Mouse (Mus musculus): ENCODE results near the gene Itsn1. TPM values are rescaled to one million over a fixed set of nuclear protein-coding genes. Genes with fewer than 3 reads are reported as not detected.

Itsn1 gene
- polyA plus RNA-seq, 1 experiment from 2014 or later, result 61.2 TPM

DNA sequence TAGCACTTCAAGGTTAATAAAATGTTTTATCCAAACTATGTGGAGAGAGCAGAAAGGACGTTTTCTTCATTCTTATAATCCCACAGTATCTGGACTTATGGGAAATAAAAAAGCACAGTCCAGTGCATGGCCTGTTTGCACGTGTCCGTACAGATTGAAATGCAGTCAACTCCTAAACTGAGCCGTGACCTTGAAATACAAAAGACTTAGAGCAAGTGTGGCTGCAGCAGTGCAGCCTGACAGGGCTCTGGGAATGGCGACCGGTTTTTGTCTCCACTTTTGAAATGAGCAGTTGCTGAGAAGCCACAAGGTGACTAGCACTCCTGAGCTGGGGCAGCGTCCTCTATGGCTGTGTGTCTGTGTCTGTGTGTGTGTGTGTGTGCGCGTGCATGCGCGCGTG is 124.1 kb downstream of the Itsn1 start:
- H3K9ac ChIP-seq (ENCODE audit: low read length), result no peak overlapping the region
- peaks cover 9% of the 10 kb centered on the region for H3K36me3 ChIP-seq (ENCODE audit: control insufficient read depth, insufficient read depth, low read length)
- H3K27me3 ChIP-seq (ENCODE audit: control insufficient read depth, insufficient read depth, low read length), result no peaks in the 10 kb centered on the region
- no peak overlapping the region for H3K4me2 ChIP-seq (ENCODE audit: low read depth)
- H3K9me3 ChIP-seq (ENCODE audit: control insufficient read depth, low read length), result no peaks in the 10 kb centered on the region
- H3K4me1 ChIP-seq (ENCODE audit: control insufficient read depth, insufficient read depth, low read length), result no peaks in the 10 kb centered on the region
- H3K4me3 ChIP-seq (ENCODE audit: low read depth, low read length), result no peak overlapping the region
- 92% methylated on average over 12 of the region's 12 CpGs for WGBS
- ATAC-seq (ENCODE audit: insufficient read depth, low FRiP score, low TSS enrichment), result no peak
- no peak for DNase-seq (ENCODE audit: low spot score)
- no peak overlapping the region for H3K27ac ChIP-seq (ENCODE audit: low read depth, low read length)

DNA sequence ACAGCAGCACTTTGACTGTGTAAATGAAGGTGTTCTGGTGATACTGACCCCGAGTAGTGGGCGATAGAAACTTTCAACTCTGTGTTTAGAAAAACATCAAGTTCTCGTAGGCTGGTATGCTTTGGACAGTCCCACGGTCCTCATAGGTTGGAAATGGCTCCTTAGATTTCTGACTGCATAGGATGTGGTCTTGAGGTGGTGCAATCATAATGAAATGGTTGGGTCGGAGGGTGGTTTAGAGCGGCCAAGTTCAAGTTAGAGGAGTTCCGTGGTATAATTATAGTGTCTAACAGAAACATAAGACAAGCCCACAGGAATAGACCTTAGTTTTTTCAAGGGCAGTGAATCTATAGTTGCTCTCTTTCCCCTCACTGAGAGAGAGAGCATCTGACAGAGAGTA is 129.6 kb downstream of the Itsn1 start:
- H3K4me3 ChIP-seq (ENCODE audit: low read depth, low read length), result no peak overlapping the region
- ATAC-seq (ENCODE audit: insufficient read depth, low FRiP score, low TSS enrichment) (no peak), DNase-seq (ENCODE audit: low spot score) (no peak)
- H3K27me3 ChIP-seq (ENCODE audit: control insufficient read depth, insufficient read depth, low read length), result no peaks in the 10 kb centered on the region
- peaks cover 6% of the 10 kb centered on the region for H3K36me3 ChIP-seq (ENCODE audit: control insufficient read depth, insufficient read depth, low read length)
- peaks cover 3% of the 10 kb centered on the region; the same call in 1 of the 2 replicates for H3K4me1 ChIP-seq (ENCODE audit: control insufficient read depth, insufficient read depth, low read length)
- H3K27ac ChIP-seq (ENCODE audit: low read depth, low read length), result no peak overlapping the region
- H3K9ac ChIP-seq (ENCODE audit: low read length), result no peak overlapping the region
- H3K4me2 ChIP-seq (ENCODE audit: low read depth), result no peak overlapping the region
- 94% methylated on average over 7 of the region's 7 CpGs for WGBS
- H3K9me3 ChIP-seq (ENCODE audit: control insufficient read depth, low read length), result no peaks in the 10 kb centered on the region

DNA sequence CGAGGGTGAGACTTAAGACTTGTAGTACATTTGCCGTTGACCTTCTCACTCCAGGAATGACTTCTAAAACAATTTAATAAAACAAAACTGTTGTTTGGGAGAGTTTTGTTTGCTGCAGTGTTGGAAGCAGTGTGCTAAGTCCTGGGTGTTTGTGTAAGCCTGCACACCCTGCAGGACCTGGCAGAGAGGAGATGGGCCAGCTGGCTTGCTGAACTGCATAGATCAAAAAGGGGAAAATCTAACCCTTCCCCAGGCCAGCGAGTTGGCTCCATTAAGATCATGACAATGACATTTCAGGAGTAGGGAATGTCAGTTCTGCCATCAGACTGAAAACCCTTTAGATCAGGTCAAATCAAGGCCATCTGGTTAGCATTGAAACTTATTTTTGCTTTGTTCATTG is 130.1 kb downstream of the Itsn1 start:
- 93% methylated on average over 3 of the region's 3 CpGs for WGBS
- Histone ChIP-seq H3K4me2 (ENCODE audit: low read depth) (no peak overlapping the region), H3K36me3 (ENCODE audit: control insufficient read depth, insufficient read depth, low read length) (peaks cover 7% of the 10 kb centered on the region)

DNA sequence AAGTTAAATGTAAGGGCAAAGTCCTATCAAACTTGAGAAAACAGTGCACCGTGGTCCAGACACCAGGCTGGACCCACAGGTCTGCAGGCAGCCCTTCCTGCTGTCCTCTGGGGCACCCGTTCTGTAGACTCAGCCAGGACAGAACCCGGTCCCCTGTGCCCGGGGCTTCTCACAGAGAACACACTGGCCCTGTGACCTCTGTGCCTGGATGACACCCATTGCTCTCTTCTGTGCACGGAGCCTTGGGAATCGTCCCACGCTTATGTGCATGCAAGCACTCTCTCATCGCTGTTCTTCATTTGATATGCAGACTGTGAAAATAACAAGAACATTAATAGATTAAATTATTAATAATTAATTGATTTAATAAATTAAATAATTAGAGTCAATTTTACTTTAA is 130.9 kb downstream of the Itsn1 start:
- DNase-seq (ENCODE audit: low spot score) (no peak), ATAC-seq (ENCODE audit: insufficient read depth, low FRiP score, low TSS enrichment) (no peak)
- Histone ChIP-seq H3K4me3 (ENCODE audit: low read depth, low read length) (no peak overlapping the region), H3K9ac (ENCODE audit: low read length) (no peak overlapping the region), H3K27ac (ENCODE audit: low read depth, low read length) (no peak overlapping the region), H3K4me1 (ENCODE audit: control insufficient read depth, insufficient read depth, low read length) (peaks cover 3% of the 10 kb centered on the region; the same call in 1 of the 2 replicates), H3K4me2 (ENCODE audit: low read depth) (no peak overlapping the region), H3K36me3 (ENCODE audit: control insufficient read depth, insufficient read depth, low read length) (peaks cover 11% of the 10 kb centered on the region), H3K9me3 (ENCODE audit: control insufficient read depth, low read length) (no peaks in the 10 kb centered on the region), H3K27me3 (ENCODE audit: control insufficient read depth, insufficient read depth, low read length) (no peaks in the 10 kb centered on the region)
- 87% methylated on average over 8 of the region's 8 CpGs for WGBS

More for the DNA sequence above, 130.1 kb downstream of the Itsn1 start:
- Histone ChIP-seq H3K9ac (ENCODE audit: low read length) (no peak overlapping the region), H3K27ac (ENCODE audit: low read depth, low read length) (no peak overlapping the region), H3K4me1 (ENCODE audit: control insufficient read depth, insufficient read depth, low read length) (peaks cover 3% of the 10 kb centered on the region; the same call in 1 of the 2 replicates), H3K27me3 (ENCODE audit: control insufficient read depth, insufficient read depth, low read length) (no peaks in the 10 kb centered on the region), H3K4me3 (ENCODE audit: low read depth, low read length) (no peak overlapping the region), H3K9me3 (ENCODE audit: control insufficient read depth, low read length) (no peaks in the 10 kb centered on the region)
- no peak for DNase-seq (ENCODE audit: low spot score)
- ATAC-seq (ENCODE audit: insufficient read depth, low FRiP score, low TSS enrichment), result no peak

DNA sequence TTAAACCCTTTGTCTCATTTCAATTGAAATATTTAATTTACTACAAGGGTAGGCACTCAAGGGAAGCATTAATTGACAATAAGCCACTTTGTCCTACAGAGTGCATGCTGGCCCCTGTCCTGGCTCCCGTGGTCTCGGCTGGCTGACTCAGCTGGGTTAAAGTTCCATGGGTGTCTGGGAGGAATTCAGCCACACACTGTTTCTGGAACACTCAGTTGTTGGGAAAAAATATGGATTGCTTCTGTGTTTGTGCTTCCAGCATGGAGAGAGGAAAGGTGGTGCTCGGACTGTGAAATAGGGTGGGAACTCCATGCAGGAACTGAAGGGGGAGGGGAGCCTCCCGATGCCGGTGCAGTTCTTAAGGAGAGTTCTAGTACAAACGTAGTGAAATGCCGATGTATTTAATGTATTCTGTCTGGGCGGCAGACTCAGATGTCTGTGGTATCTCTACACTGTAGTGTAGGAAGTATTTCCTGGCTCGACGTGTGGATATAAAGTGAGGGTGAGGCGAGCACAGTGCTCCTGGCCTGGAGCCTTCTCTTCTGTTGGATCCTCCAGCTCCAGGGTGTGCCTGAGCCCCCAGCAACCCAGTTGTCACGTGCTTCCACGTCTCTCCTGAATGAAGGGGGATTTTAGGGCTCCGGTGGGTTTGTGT is 131.5 kb downstream of the Itsn1 start:
- H3K9me3 ChIP-seq (ENCODE audit: control insufficient read depth, low read length), result no peaks in the 10 kb centered on the region
- ATAC-seq (ENCODE audit: insufficient read depth, low FRiP score, low TSS enrichment), result no peak

DNA sequence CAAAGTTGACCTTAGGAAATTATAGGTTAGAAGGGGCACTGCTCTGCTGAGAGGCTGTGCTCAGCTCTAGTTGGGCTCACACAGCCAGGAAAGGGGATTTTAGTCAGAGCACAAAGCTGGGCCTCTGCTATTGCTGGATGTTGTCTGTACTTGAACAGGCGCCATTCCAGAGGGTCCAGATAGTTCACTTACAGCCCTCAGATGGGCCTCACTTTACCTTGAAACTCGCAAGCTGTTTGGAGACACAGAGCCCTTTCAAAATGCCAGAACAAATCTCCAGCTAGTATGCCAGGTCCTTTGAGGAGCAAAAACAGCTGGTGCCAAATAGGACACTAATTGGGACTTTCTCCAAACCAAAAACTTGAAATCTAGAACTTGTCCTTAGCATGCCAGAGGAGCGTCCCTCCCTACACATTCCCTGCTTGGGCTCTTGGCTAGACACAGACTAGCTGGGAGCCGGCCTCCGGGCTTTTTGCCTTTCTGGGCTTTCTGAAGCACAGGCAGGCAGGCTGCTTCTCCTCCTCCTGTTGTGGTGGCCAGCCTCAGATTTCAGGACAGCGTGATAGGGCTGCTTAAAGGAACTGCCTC is 132.8 kb downstream of the Itsn1 start:
- H3K4me3 ChIP-seq (ENCODE audit: low read depth, low read length), result no peak overlapping the region
- no peak overlapping the region for H3K9ac ChIP-seq (ENCODE audit: low read length)
- no peak for ATAC-seq (ENCODE audit: insufficient read depth, low FRiP score, low TSS enrichment)
- no peak for DNase-seq (ENCODE audit: low spot score)
- peaks cover 3% of the 10 kb centered on the region; the same call in 1 of the 2 replicates for H3K4me1 ChIP-seq (ENCODE audit: control insufficient read depth, insufficient read depth, low read length)
- H3K27ac ChIP-seq (ENCODE audit: low read depth, low read length), result no peak overlapping the region
- peaks cover 9% of the 10 kb centered on the region; the same call in 1 of the 2 replicates for H3K36me3 ChIP-seq (ENCODE audit: control insufficient read depth, insufficient read depth, low read length)
- WGBS, result 80% methylated on average over 6 of the region's 6 CpGs
- no peaks in the 10 kb centered on the region for H3K27me3 ChIP-seq (ENCODE audit: control insufficient read depth, insufficient read depth, low read length)
- no peak overlapping the region for H3K4me2 ChIP-seq (ENCODE audit: low read depth)
- no peaks in the 10 kb centered on the region for H3K9me3 ChIP-seq (ENCODE audit: control insufficient read depth, low read length)

More for the DNA sequence above, 131.5 kb downstream of the Itsn1 start:
- peaks cover 3% of the 10 kb centered on the region; the same call in 1 of the 2 replicates for H3K4me1 ChIP-seq (ENCODE audit: control insufficient read depth, insufficient read depth, low read length)
- no peak overlapping the region for H3K9ac ChIP-seq (ENCODE audit: low read length)
- H3K4me3 ChIP-seq (ENCODE audit: low read depth, low read length), result no peak overlapping the region
- H3K27ac ChIP-seq (ENCODE audit: low read depth, low read length), result peak overlapping the region; percentile 15; the same call in 1 of the 2 replicates
- 64% methylated on average over 14 of the region's 14 CpGs for WGBS
- no peaks in the 10 kb centered on the region for H3K27me3 ChIP-seq (ENCODE audit: control insufficient read depth, insufficient read depth, low read length)
- no peak for DNase-seq (ENCODE audit: low spot score)
- peaks cover 9% of the 10 kb centered on the region; the same call in 1 of the 2 replicates for H3K36me3 ChIP-seq (ENCODE audit: control insufficient read depth, insufficient read depth, low read length)
- no peak overlapping the region for H3K4me2 ChIP-seq (ENCODE audit: low read depth)

DNA sequence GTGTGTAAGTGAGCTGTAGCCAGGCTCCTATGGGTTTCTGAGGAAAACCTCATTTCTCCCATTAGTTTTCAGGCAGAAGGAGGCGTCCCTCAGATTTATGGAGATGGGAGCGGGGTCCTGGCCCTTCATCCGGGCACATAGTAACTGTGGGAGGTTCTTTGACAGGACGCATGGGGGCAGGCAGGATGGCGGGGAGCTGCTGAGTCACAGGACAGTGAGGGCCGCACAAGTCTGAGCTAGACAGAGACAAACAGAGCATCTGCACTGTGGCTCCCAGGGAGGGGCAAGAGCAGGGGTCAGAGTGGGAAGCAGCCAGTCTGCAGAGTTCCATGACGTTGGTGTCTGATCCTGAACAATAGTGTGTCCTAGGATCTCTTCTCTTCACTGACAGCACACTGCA is 133.8 kb downstream of the Itsn1 start:
- H3K4me1 ChIP-seq (ENCODE audit: control insufficient read depth, insufficient read depth, low read length), result peaks cover 3% of the 10 kb centered on the region; the same call in 1 of the 2 replicates
- H3K9ac ChIP-seq (ENCODE audit: low read length), result no peak overlapping the region
- no peak overlapping the region for H3K4me2 ChIP-seq (ENCODE audit: low read depth)
- no peak for ATAC-seq (ENCODE audit: insufficient read depth, low FRiP score, low TSS enrichment)
- no peak overlapping the region for H3K4me3 ChIP-seq (ENCODE audit: low read depth, low read length)
- no peaks in the 10 kb centered on the region for H3K27me3 ChIP-seq (ENCODE audit: control insufficient read depth, insufficient read depth, low read length)
- H3K9me3 ChIP-seq (ENCODE audit: control insufficient read depth, low read length), result no peaks in the 10 kb centered on the region
- no peak for DNase-seq (ENCODE audit: low spot score)
- 0 out of 2 replicates have a peak overlapping the region, but pooled peaks have one; percentile 11 for H3K27ac ChIP-seq (ENCODE audit: low read depth, low read length)
- H3K36me3 ChIP-seq (ENCODE audit: control insufficient read depth, insufficient read depth, low read length), result peaks cover 9% of the 10 kb centered on the region; the same call in 1 of the 2 replicates
- 58% methylated on average over 7 of the region's 7 CpGs for WGBS

DNA sequence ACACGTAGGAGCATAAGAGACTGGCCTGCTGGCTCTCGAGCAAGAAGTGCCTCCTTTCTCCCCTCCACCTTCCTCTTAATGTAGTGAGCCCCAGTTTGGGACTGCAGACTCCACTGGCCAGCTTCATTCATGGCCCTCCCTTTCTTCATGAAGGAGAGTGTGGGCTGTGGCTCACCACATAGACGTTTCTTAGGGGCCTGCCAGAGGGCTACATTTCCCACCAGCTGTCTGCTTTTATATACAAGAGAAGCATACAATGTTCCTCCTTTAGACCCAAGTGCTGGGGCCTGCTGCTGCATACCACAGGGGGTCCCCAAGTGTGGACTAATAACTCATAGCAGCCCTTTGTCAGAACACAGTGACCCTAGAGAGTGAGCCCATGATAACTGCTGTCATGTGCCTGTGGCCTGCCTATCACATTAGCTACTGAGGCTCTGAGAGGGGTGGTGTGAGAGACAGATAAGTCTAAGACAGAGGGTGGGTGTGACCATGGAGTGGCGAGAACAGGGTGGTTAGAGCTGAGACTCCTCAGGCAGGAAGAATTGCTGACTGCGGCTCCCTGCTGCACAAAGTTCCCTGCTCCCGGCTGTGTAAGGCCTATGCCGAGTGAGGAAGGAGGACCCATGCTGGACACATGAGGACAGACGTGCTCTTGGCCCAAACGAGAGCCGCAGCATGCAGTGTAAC is 135.7 kb downstream of the Itsn1 start:
- no peak overlapping the region for H3K9ac ChIP-seq (ENCODE audit: low read length)
- H3K4me3 ChIP-seq (ENCODE audit: low read depth, low read length), result no peak overlapping the region
- H3K27me3 ChIP-seq (ENCODE audit: control insufficient read depth, insufficient read depth, low read length), result no peaks in the 10 kb centered on the region
- H3K4me1 ChIP-seq (ENCODE audit: control insufficient read depth, insufficient read depth, low read length), result peaks cover 3% of the 10 kb centered on the region; the same call in 1 of the 2 replicates
- ATAC-seq (ENCODE audit: insufficient read depth, low FRiP score, low TSS enrichment) (no peak), DNase-seq (ENCODE audit: low spot score) (no peak)
- H3K27ac ChIP-seq (ENCODE audit: low read depth, low read length), result no peak overlapping the region
- no peak overlapping the region for H3K4me2 ChIP-seq (ENCODE audit: low read depth)
- no peaks in the 10 kb centered on the region for H3K9me3 ChIP-seq (ENCODE audit: control insufficient read depth, low read length)
- H3K36me3 ChIP-seq (ENCODE audit: control insufficient read depth, insufficient read depth, low read length), result peaks cover 9% of the 10 kb centered on the region
- WGBS, result 73% methylated on average over 10 of the region's 10 CpGs

All from neural tube, embryonic 11.5 days (tissue).